Mouse (Mus musculus) cerebellum, adult 2 months (tissue): Measurements from ENCODE around the gene Abhd17b.

Source experiments
- CTCF ChIP-seq: fragments of 200-500 bp; IDR thresholded peaks from 2 replicates; pipeline ENCODE4 v1.5.1; 2011; ENCODE audit warnings: low read depth, mild to moderate bottlenecking, control low read depth, low read length, moderate library complexity, borderline replicate concordance; ENCODE audit not compliant: insufficient read depth
- POLR2A ChIP-seq: fragments of 200-500 bp; IDR thresholded peaks from 2 replicates; pipeline ENCODE4 v1.6.1; 2011; ENCODE audit warnings: low read length, control low read depth, borderline replicate concordance; ENCODE audit not compliant: insufficient read depth

GRCm38 (mm10) chr19:21720950-21721349, 68.0 kb downstream of the Abhd17b start:
- TF ChIP-seq POLR2A (no peak), CTCF (no peak)
